Mouse (Mus musculus) liver, embryonic 14.5 days (tissue): Measurements from ENCODE around the gene Spata2l. TPM values are rescaled to one million over a fixed set of nuclear protein-coding genes. Genes with fewer than 3 reads are reported as not detected.
"Not testable (repeated sequence)": the region's sequence is repeated elsewhere in the genome, so short reads cannot be mapped to it uniquely, and the experiment has no call there.

Experiments used
- ATAC-seq: fragments of 200-750 bp; cut with Nextera tagmentation; 2 replicates; pipeline ENCODE4 v1.8.0; 2017; ENCODE audit warnings: moderate number of reproducible peaks, mild to moderate bottlenecking, moderate library complexity; ENCODE audit not compliant: insufficient read depth
- DNase-seq, 3 experiments: peaks; one replicate each; pipeline ENCODE4 v3.0.0-alpha.2; 2012 to 2013; ENCODE audit warnings: low read depth in 3 of 3, low spot score in 3 of 3
- H3K27ac ChIP-seq: fragments of 300-500 bp; sonication (generic); 2 replicates; pipeline ENCODE4 v1.5.1; 2014; ENCODE audit warnings: moderate library complexity, mild to moderate bottlenecking, control low read depth, inconsistent platforms
- H3K27me3 ChIP-seq: fragments of 300-500 bp; sonication (generic); 2 replicates; pipeline ENCODE4 v1.6.1; 2014; ENCODE audit warnings: mild to moderate bottlenecking, low read length, moderate library complexity; ENCODE audit not compliant: control insufficient read depth, insufficient read depth
- H3K36me3 ChIP-seq: fragments of 300-500 bp; sonication (generic); replicated peaks from 2 replicates; pipeline ENCODE4 v1.6.1; 2014; ENCODE audit warnings: low read depth; ENCODE audit not compliant: control insufficient read depth, insufficient read depth
- H3K4me1 ChIP-seq, 2 experiments: fragments of 200-500 bp in 1 of 2; fragments of 300-500 bp in 1 of 2; sonication (generic) in 1 of 2; replicated peaks; 2 replicates each; pipeline ENCODE4 v1.6.1; 2012 to 2014; ENCODE audit warnings: antibody characterized with exemption in 1 of 2, inconsistent platforms in 1 of 2, low read length in 1 of 2; ENCODE audit not compliant: control insufficient read depth in 2 of 2, insufficient read depth in 2 of 2
- H3K4me2 ChIP-seq: fragments of 300-500 bp; sonication (generic); 2 replicates; pipeline ENCODE4 v1.6.1; 2014; ENCODE audit warnings: low read depth, mild to moderate bottlenecking, control low read depth, moderate library complexity
- H3K4me3 ChIP-seq, 2 experiments: fragments of 200-500 bp in 1 of 2; fragments of 300-500 bp in 1 of 2; sonication (generic) in 1 of 2; 2 replicates each; pipeline ENCODE4 v1.5.1; 2012 to 2014; ENCODE audit warnings: low read depth in 2 of 2, low read length in 2 of 2, mild to moderate bottlenecking in 2 of 2, control low read depth in 1 of 2, inconsistent platforms in 1 of 2, moderate library complexity in 1 of 2; ENCODE audit not compliant: insufficient read depth in 1 of 2
- H3K9ac ChIP-seq: fragments of 300-500 bp; sonication (generic); replicated peaks from 2 replicates; pipeline ENCODE4 v1.6.1; 2014; ENCODE audit warnings: mild to moderate bottlenecking, control low read depth, moderate library complexity
- H3K9me3 ChIP-seq: fragments of 300-500 bp; sonication (generic); 2 replicates; pipeline ENCODE4 v1.6.1; 2016; ENCODE audit warnings: low read length, mixed read lengths; ENCODE audit not compliant: control insufficient read depth
- CTCF ChIP-seq: IDR thresholded peaks from 2 replicates; pipeline ENCODE4 v1.5.1; 2016; ENCODE audit warnings: antibody characterized with exemption, low read depth, control low read depth
- EP300 ChIP-seq: IDR thresholded peaks from 2 replicates; pipeline ENCODE4 v1.6.1; 2016; ENCODE audit warnings: antibody characterized with exemption, low read depth
- WGBS: fragments of 180-500 bp; shearing (Covaris S2); extraction: QIAGEN DNeasy Blood & Tissue Kit; methylation state at CpG from one replicate; pipeline ENCODE4 v1.1.7; 2014; ENCODE audit not compliant: insufficient replicate concordance; 5-methylcytosine and 5-hydroxymethylcytosine counted together
- polyA plus RNA-seq, 2 experiments: library from polyadenylated mRNA; depleted of rRNA in 1 of 2; stranded (reverse) in 1 of 2; unstranded in 1 of 2; fragments of >200 nt; fragmentation: Nextera tagmentation in 1 of 2; extraction: Ambion mirVana in 1 of 2; gene quantifications; 2 replicates each; pipeline versions ENCODE4 v1.2.1 to v1.2.3; 2012 to 2014

The Spata2l gene
- polyA plus RNA-seq, 2 experiments, result 0.87 to 1.5 TPM

- no peak overlapping the region for H3K4me2 ChIP-seq
- H3K9me3 ChIP-seq, result no peaks in the 10 kb centered on the region
- H3K27me3 ChIP-seq, result peaks cover 12% of the 10 kb centered on the region
- 40% methylated on average over 7 of the region's 7 CpGs for WGBS
- H3K27ac ChIP-seq, result no peak overlapping the region
- no peak for TF ChIP-seq EP300
- no peak for TF ChIP-seq CTCF
- H3K4me1 ChIP-seq, result peaks cover 7 to 10% of the 10 kb centered on the region in 2 experiments
- H3K9ac ChIP-seq, result no peak overlapping the region
- no peak overlapping the region for H3K4me3 ChIP-seq
- DNase-seq (no peak), ATAC-seq (no peak)
- no peaks in the 10 kb centered on the region for H3K36me3 ChIP-seq
Measured at GRCm38 (mm10) chr8:123232553-123232952, 3.5 kb downstream of the Spata2l start.

GRCm38 (mm10) chr8:123231742-123232141, 4.3 kb downstream of the Spata2l start:
- no peak overlapping the region for H3K4me3 ChIP-seq
- H3K9ac ChIP-seq, result no peak overlapping the region
- WGBS, result 59% methylated on average over 5 of the region's 5 CpGs
- TF ChIP-seq CTCF (peak; percentile 48), EP300 (no peak)
- H3K4me1 ChIP-seq, result peaks cover 7 to 10% of the 10 kb centered on the region in 2 experiments
- no peaks in the 10 kb centered on the region for H3K36me3 ChIP-seq
- H3K4me2 ChIP-seq, result no peak overlapping the region
- no peak overlapping the region for H3K27ac ChIP-seq
- DNase-seq, result no peak
- peaks cover 12% of the 10 kb centered on the region for H3K27me3 ChIP-seq
- ATAC-seq, result no peak
- no peaks in the 10 kb centered on the region for H3K9me3 ChIP-seq

- DNase-seq, H3K9ac ChIP-seq, ATAC-seq, H3K36me3 ChIP-seq, H3K9me3 ChIP-seq, H3K4me1 ChIP-seq, H3K27me3 ChIP-seq, H3K4me3 ChIP-seq, H3K4me2 ChIP-seq, H3K27ac ChIP-seq: not testable (repeated sequence)
- WGBS, result 68% methylated on average over 9 of the region's 11 CpGs
Measured at GRCm38 (mm10) chr8:123230326-123230725, 5.7 kb downstream of the Spata2l start.

- H3K4me1 ChIP-seq, result peaks cover 7 to 11% of the 10 kb centered on the region in 2 experiments
- H3K36me3 ChIP-seq, result no peaks in the 10 kb centered on the region
- no peaks in the 10 kb centered on the region for H3K27me3 ChIP-seq
- WGBS, result 93% methylated on average over 1 of the region's 1 CpGs
- H3K9me3 ChIP-seq, result no peaks in the 10 kb centered on the region
- ATAC-seq (no peak), DNase-seq (no peak)
- H3K4me3 ChIP-seq, result no peak overlapping the region
- H3K9ac ChIP-seq, result no peak overlapping the region
- no peak overlapping the region for H3K27ac ChIP-seq
- H3K4me2 ChIP-seq, result no peak overlapping the region
- TF ChIP-seq CTCF, result no peak
- no peak for TF ChIP-seq EP300
Measured at GRCm38 (mm10) chr8:123228416-123228815, 7.6 kb downstream of the Spata2l start.

- Histone ChIP-seq H3K9me3 (no peaks in the 10 kb centered on the region), H3K36me3 (no peaks in the 10 kb centered on the region), H3K4me3 (peak within 1 kb of the TSS; percentile 87 to 91), H3K27me3 (no peaks in the 10 kb centered on the region), H3K9ac (peak within 1 kb of the TSS; percentile 82), H3K4me2 (peak within 1 kb of the TSS; percentile 93), H3K27ac (peak within 1 kb of the TSS; percentile 71), H3K4me1 (peaks cover 7 to 11% of the 10 kb centered on the region in 2 experiments)
- 2% methylated on average over 59 of the region's 59 CpGs for WGBS
- TF ChIP-seq EP300, result no peak
- peak; percentile 21; the same call in 1 of the 2 replicates for TF ChIP-seq CTCF
- peak; percentile 84 to 85 (median 84) for DNase-seq
- peak; percentile 85 for ATAC-seq
Measured at GRCm38 (mm10) chr8:123224278-123225266, 11.5 kb downstream of the Spata2l start, which contains the start of gene Cdk10. TSS of gene Cdk10 (plus strand) at chr8:123224842.
